Mouse (Mus musculus): Measurements from ENCODE around the gene Bri3. TPM values are rescaled to one million over a fixed set of nuclear protein-coding genes. Genes with fewer than 3 reads are reported as not detected.

Gene Bri3
- polyA plus RNA-seq, 1 experiment, result 242 TPM

- H3K27ac ChIP-seq (ENCODE audit: insufficient read depth, low read depth, low read length), result peak overlapping the region; percentile 85
- H3K36me3 ChIP-seq (ENCODE audit: control insufficient read depth, insufficient read depth, low read length), result no peaks in the 10 kb centered on the region
- peaks cover 28% of the 10 kb centered on the region for H3K4me1 ChIP-seq (ENCODE audit: control insufficient read depth, insufficient read depth, low read length)
Measured at GRCm38 (mm10) chr5:144254811-144255631, 10.8 kb downstream of the Bri3 start.

DNA sequence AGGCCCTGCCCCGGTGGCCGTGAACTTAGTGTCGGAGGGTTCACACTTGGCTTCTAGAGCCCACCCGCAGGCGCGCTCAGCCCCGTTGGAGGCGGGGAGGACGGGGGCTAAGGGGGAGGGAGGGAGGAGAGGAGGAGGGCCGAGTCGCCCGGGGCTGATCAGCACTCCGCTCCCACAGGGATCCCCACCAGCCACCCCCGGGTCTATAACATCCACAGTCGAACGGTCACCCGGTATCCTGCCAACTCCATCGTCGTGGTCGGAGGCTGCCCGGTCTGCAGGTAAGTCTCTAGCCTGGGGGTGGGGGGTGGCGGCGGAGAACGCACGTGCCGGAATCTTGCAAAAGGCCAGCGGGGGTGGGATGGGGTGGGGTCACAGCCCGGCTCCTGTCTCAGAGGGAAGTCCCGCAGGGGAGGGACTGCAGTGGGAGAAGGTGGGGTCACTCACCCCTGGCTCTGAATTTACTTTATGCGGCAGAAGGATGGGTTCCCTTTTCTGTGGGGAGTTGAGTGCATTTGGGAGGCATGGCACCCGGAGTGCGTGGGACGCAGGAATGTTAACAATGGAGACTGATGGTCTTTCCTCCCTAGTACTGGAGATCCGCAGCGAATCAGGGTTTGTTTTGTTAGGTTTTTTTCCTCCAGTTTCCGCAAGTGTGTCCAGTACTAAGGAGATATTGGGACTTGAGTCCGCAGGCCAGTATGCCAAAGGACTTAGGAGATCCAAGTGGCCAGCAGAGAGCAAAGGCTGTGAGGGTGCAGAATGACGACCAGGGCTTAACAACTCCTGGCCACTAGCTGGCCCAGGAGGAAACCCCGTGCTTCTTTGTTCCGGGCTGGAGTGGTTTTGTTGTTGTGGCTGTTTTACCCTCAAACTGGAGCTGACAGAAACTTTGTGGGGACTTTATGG is 11.6 kb downstream of the Bri3 start:
- WGBS, result under 1% methylated on average over 40 of the region's 40 CpGs
- Histone ChIP-seq H3K36me3 (ENCODE audit: control insufficient read depth, insufficient read depth, low read length) (no peaks in the 10 kb centered on the region; the same call in 1 of the 2 replicates), H3K27me3 (replicated peaks; ENCODE audit: control insufficient read depth, insufficient read depth, low read length) (no peaks in the 10 kb centered on the region), H3K4me3 (ENCODE audit: insufficient read depth, low read depth, low read length) (peak overlapping the region; percentile 92), H3K27ac (ENCODE audit: insufficient read depth, low read depth, low read length) (peak overlapping the region; percentile 86), H3K4me1 (ENCODE audit: control insufficient read depth, insufficient read depth, low read length) (peaks cover 37% of the 10 kb centered on the region)
- 0 out of 2 replicates have a peak, but pooled peaks have one; percentile 25 for TF ChIP-seq CTCF (conservative IDR thresholded peaks at IDR 0.05; ENCODE audit: insufficient read depth, insufficient read length, low read depth, low read length)
- no peak for TF ChIP-seq POLR2A (IDR thresholded peaks at IDR 0.05; ENCODE audit: low read depth, low read length)
- peak; percentile 73 for DNase-seq

More at GRCm38 (mm10) chr5:144254811-144255631, 10.8 kb downstream of the Bri3 start:
- TF ChIP-seq CTCF (conservative IDR thresholded peaks at IDR 0.05; ENCODE audit: insufficient read depth, insufficient read length, low read depth, low read length) (no peak), POLR2A (IDR thresholded peaks at IDR 0.05; ENCODE audit: low read depth, low read length) (peak; percentile 41)
- DNase-seq, result peak; percentile 94
- Histone ChIP-seq H3K4me3 (ENCODE audit: insufficient read depth, low read depth, low read length) (peak overlapping the region; percentile 92), H3K27me3 (replicated peaks; ENCODE audit: control insufficient read depth, insufficient read depth, low read length) (no peaks in the 10 kb centered on the region)
- under 1% methylated on average over 84 of the region's 84 CpGs for WGBS

DNA sequence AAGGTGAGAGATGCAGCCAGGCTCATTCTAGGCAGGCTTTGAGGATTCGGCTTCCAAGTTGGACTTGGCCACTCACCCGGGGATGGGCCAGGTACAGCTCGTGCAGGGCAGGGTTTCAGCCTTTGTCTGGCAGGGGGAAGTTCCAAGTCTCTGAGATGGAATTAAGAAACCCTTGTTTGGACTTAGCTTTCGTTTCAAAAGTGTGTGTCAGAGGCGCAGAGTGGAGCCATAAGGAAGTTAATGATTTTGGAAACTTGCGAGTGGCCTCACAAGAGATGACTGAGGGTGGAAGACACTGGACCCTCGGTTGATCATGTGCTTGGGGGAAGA is 12.3 kb downstream of the Bri3 start:
- H3K4me1 ChIP-seq (ENCODE audit: control insufficient read depth, insufficient read depth, low read length), result peaks cover 39% of the 10 kb centered on the region
- H3K36me3 ChIP-seq (ENCODE audit: control insufficient read depth, insufficient read depth, low read length), result no peaks in the 10 kb centered on the region; the same call in 1 of the 2 replicates
- WGBS, result 4% methylated on average over 7 of the region's 7 CpGs
- no peak for DNase-seq
- peak overlapping the region; percentile 92 for H3K4me3 ChIP-seq (ENCODE audit: insufficient read depth, low read depth, low read length)
- H3K27me3 ChIP-seq (replicated peaks; ENCODE audit: control insufficient read depth, insufficient read depth, low read length), result no peaks in the 10 kb centered on the region
- peak overlapping the region; percentile 86 for H3K27ac ChIP-seq (ENCODE audit: insufficient read depth, low read depth, low read length)
- TF ChIP-seq CTCF (conservative IDR thresholded peaks at IDR 0.05; ENCODE audit: insufficient read depth, insufficient read length, low read depth, low read length) (no peak), POLR2A (IDR thresholded peaks at IDR 0.05; ENCODE audit: low read depth, low read length) (no peak)

- no peak for DNase-seq
- Histone ChIP-seq H3K27ac (ENCODE audit: insufficient read depth, low read depth, low read length) (peak overlapping the region; percentile 86), H3K4me1 (ENCODE audit: control insufficient read depth, insufficient read depth, low read length) (peaks cover 43% of the 10 kb centered on the region), H3K4me3 (ENCODE audit: insufficient read depth, low read depth, low read length) (peak overlapping the region; percentile 92), H3K36me3 (ENCODE audit: control insufficient read depth, insufficient read depth, low read length) (no peaks in the 10 kb centered on the region; the same call in 1 of the 2 replicates), H3K27me3 (replicated peaks; ENCODE audit: control insufficient read depth, insufficient read depth, low read length) (no peaks in the 10 kb centered on the region)
- 25% methylated on average over 1 of the region's 1 CpGs for WGBS
- TF ChIP-seq POLR2A (IDR thresholded peaks at IDR 0.05; ENCODE audit: low read depth, low read length) (no peak), CTCF (conservative IDR thresholded peaks at IDR 0.05; ENCODE audit: insufficient read depth, insufficient read length, low read depth, low read length) (no peak)
Measured at GRCm38 (mm10) chr5:144256888-144257287, 12.7 kb downstream of the Bri3 start.

- Histone ChIP-seq H3K27ac (ENCODE audit: insufficient read depth, low read depth, low read length) (peak overlapping the region; percentile 86), H3K4me3 (ENCODE audit: insufficient read depth, low read depth, low read length) (peak overlapping the region; percentile 92)
Measured at GRCm38 (mm10) chr5:144257451-144258110, 13.3 kb downstream of the Bri3 start.

GRCm38 (mm10) chr5:144258131-144258611 is 13.9 kb downstream of the Bri3 start:
- 11% methylated on average over 14 of the region's 14 CpGs for WGBS
- no peak for TF ChIP-seq CTCF (conservative IDR thresholded peaks at IDR 0.05; ENCODE audit: insufficient read depth, insufficient read length, low read depth, low read length)
- no peak for TF ChIP-seq POLR2A (IDR thresholded peaks at IDR 0.05; ENCODE audit: low read depth, low read length)
- H3K27me3 ChIP-seq (replicated peaks; ENCODE audit: control insufficient read depth, insufficient read depth, low read length), result no peaks in the 10 kb centered on the region
- peak overlapping the region; percentile 78 for H3K27ac ChIP-seq (ENCODE audit: insufficient read depth, low read depth, low read length)
- no peaks in the 10 kb centered on the region; the same call in 1 of the 2 replicates for H3K36me3 ChIP-seq (ENCODE audit: control insufficient read depth, insufficient read depth, low read length)
- peak; percentile 88 for DNase-seq
- H3K4me1 ChIP-seq (ENCODE audit: control insufficient read depth, insufficient read depth, low read length), result peaks cover 50% of the 10 kb centered on the region
- peak overlapping the region; percentile 19 for H3K4me3 ChIP-seq (ENCODE audit: insufficient read depth, low read depth, low read length)

More at GRCm38 (mm10) chr5:144257451-144258110, 13.3 kb downstream of the Bri3 start:
- TF ChIP-seq POLR2A (IDR thresholded peaks at IDR 0.05; ENCODE audit: low read depth, low read length) (no peak), CTCF (conservative IDR thresholded peaks at IDR 0.05; ENCODE audit: insufficient read depth, insufficient read length, low read depth, low read length) (peak; percentile 33; the same call in 1 of the 2 replicates)
- no peaks in the 10 kb centered on the region for H3K27me3 ChIP-seq (replicated peaks; ENCODE audit: control insufficient read depth, insufficient read depth, low read length)
- peaks cover 46% of the 10 kb centered on the region for H3K4me1 ChIP-seq (ENCODE audit: control insufficient read depth, insufficient read depth, low read length)
- DNase-seq, result no peak
- WGBS, result 44% methylated on average over 3 of the region's 3 CpGs
- H3K36me3 ChIP-seq (ENCODE audit: control insufficient read depth, insufficient read depth, low read length), result no peaks in the 10 kb centered on the region; the same call in 1 of the 2 replicates
